Mouse (Mus musculus): Measurements from ENCODE around the gene Pacsin1.

- no peak for TF ChIP-seq CTCF (IDR thresholded peaks at IDR 0.05; ENCODE audit: low read depth)
- TF ChIP-seq EP300 (IDR thresholded peaks at IDR 0.05; ENCODE audit: low read depth) = no peak
Observed at GRCm38 (mm10) chr17:27718250-27718649, 62.9 kb downstream of the Pacsin1 start.

Data from liver, embryonic 14.5 days (tissue).